12 mouse cellular contexts compared by ENCODE assay signal in the genomic region with DNA sequence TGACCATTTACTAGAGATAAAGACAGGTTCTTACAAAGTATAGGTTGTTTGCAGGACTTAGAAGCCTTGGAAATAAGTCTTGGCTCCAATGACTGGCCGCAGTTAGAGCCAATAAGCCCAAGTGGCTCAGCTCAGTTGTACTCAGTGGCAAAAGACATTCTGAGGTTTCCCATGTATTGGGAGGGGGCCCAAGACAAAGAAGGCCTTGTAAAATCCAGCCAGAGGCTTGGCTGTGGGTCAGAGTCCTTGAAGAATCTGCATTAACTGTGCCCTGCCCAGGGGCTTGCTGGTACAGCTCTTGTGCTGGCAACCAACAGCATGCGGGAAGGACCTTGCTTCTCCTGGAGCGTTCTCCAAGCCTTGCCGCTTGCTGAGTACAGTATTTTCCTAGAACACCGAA.
DNase-seq lines count a peak whose midpoint lies in the region; ATAC-seq lines count a peak whose summit lies in the region.
"Had no signal": no experiment of that assay in that cellular context is flagged by ENCODE, and none has a peak within 500 bp of the region (broad histone marks: within the 10 kb centered on the region; RNA-seq: fewer than 3 reads in every experiment).

No protein-coding gene starts in this region.

- H3K9ac ChIP-seq in midbrain, embryonic 14.5 days (replicated peaks; ENCODE audit: low read length): no peak overlapping the region
- H3K9ac ChIP-seq in midbrain, embryonic 11.5 days (ENCODE audit: low read length): no peak overlapping the region
- H3K9ac ChIP-seq in neural tube, embryonic 15.5 days (replicated peaks): no peak overlapping the region
- H3K9ac ChIP-seq: liver, embryonic 12.5 days had no signal

- H3K4me2 ChIP-seq in midbrain, embryonic 14.5 days (ENCODE audit: low read length): no peak overlapping the region
- H3K4me2 ChIP-seq in midbrain, embryonic 11.5 days: no peak overlapping the region
- no peak overlapping the region for H3K4me2 ChIP-seq in neural tube, embryonic 15.5 days
- H3K4me2 ChIP-seq: liver, embryonic 12.5 days had no signal

- peak; percentile 36 for ATAC-seq in frontal cortex, adult (ENCODE audit: low TSS enrichment)
- ATAC-seq in midbrain, embryonic 14.5 days (ENCODE audit: low FRiP score, low TSS enrichment): peak; percentile 35; the same call in 1 of the 2 replicates
- no peak for ATAC-seq in midbrain, embryonic 11.5 days (ENCODE audit: low FRiP score)
- ATAC-seq in neural tube, embryonic 15.5 days (ENCODE audit: low FRiP score): peak; percentile 76; the same call in 1 of the 2 replicates
- ATAC-seq: liver, embryonic 12.5 days had no signal

- no peak for DNase-seq in frontal cortex, postnatal 25 days (ENCODE audit: low spot score in 2 of 2)
- peak; percentile 9 for DNase-seq in midbrain, embryonic 14.5 days
- no peak for DNase-seq in midbrain, embryonic 11.5 days (ENCODE audit: low spot score, missing footprints)
- DNase-seq in frontal cortex, postnatal 10 days (ENCODE audit: low spot score in 2 of 2): peak; percentile 46 to 69
- no peak for DNase-seq in kidney, adult 8-10 months
- DNase-seq in lung, postnatal 14 days: no peak
- DNase-seq: embryo, embryonic 11 days; lung, postnatal 36 days had no signal

- H3K4me3 ChIP-seq in midbrain, embryonic 14.5 days (replicated peaks; ENCODE audit: low read depth, low read length): no peak overlapping the region
- H3K4me3 ChIP-seq in midbrain, embryonic 11.5 days (ENCODE audit: low read depth, low read length): no peak overlapping the region
- H3K4me3 ChIP-seq in neural tube, embryonic 15.5 days (replicated peaks): no peak overlapping the region
- H3K4me3 ChIP-seq: liver, embryonic 12.5 days had no signal

- WGBS in midbrain, embryonic 14.5 days: 92% methylated on average over 5 of the region's 5 CpGs
- 92% methylated on average over 5 of the region's 5 CpGs for WGBS in midbrain, embryonic 11.5 days
- 89% methylated on average over 5 of the region's 5 CpGs for WGBS in neural tube, embryonic 15.5 days

- no peaks in the 10 kb centered on the region for H3K4me1 ChIP-seq in midbrain, embryonic 14.5 days (ENCODE audit: control insufficient read depth, insufficient read depth, low read length)
- H3K4me1 ChIP-seq in midbrain, embryonic 11.5 days (ENCODE audit: control insufficient read depth, insufficient read depth, low read length): no peaks in the 10 kb centered on the region
- H3K4me1 ChIP-seq in neural tube, embryonic 15.5 days: no peaks in the 10 kb centered on the region

- H3K36me3 ChIP-seq in midbrain, embryonic 14.5 days (ENCODE audit: control insufficient read depth, insufficient read depth, low read length): no peaks in the 10 kb centered on the region
- no peaks in the 10 kb centered on the region for H3K36me3 ChIP-seq in midbrain, embryonic 11.5 days (ENCODE audit: control insufficient read depth, insufficient read depth, low read length)
- H3K36me3 ChIP-seq in neural tube, embryonic 15.5 days: no peaks in the 10 kb centered on the region
- H3K36me3 ChIP-seq: liver, embryonic 12.5 days had no signal

- H3K9me3 ChIP-seq in midbrain, embryonic 14.5 days (ENCODE audit: control insufficient read depth, low read length): no peaks in the 10 kb centered on the region
- no peaks in the 10 kb centered on the region for H3K9me3 ChIP-seq in midbrain, embryonic 11.5 days (ENCODE audit: control insufficient read depth, low read length)
- H3K9me3 ChIP-seq in neural tube, embryonic 15.5 days (replicated peaks): no peaks in the 10 kb centered on the region
- H3K9me3 ChIP-seq: liver, embryonic 12.5 days had no signal

- no peak overlapping the region for H3K27ac ChIP-seq in midbrain, embryonic 14.5 days (replicated peaks; ENCODE audit: low read depth, low read length)
- H3K27ac ChIP-seq in midbrain, embryonic 11.5 days (ENCODE audit: low read depth, low read length): no peak overlapping the region
- H3K27ac ChIP-seq in neural tube, embryonic 15.5 days (replicated peaks): peak overlapping the region; percentile 33; the same call in 1 of the 2 replicates
- H3K27ac ChIP-seq: liver, embryonic 12.5 days; stomach, postnatal 0 days had no signal

- H3K27me3 ChIP-seq in midbrain, embryonic 14.5 days (ENCODE audit: control insufficient read depth, insufficient read depth, low read length): no peaks in the 10 kb centered on the region
- H3K27me3 ChIP-seq in midbrain, embryonic 11.5 days (ENCODE audit: control insufficient read depth, insufficient read depth, low read length): no peaks in the 10 kb centered on the region
- H3K27me3 ChIP-seq in neural tube, embryonic 15.5 days (replicated peaks): no peaks in the 10 kb centered on the region
- H3K27me3 ChIP-seq: liver, embryonic 12.5 days had no signal

Comparison
In these comparisons a context has a peak if more than half of its experiments do, and no peak if none do; other contexts are left out.
1. DNase-seq: peak in midbrain, embryonic 14.5 days (single experiment) and frontal cortex, postnatal 10 days (2 of 2); none in frontal cortex, postnatal 25 days (0 of 2), midbrain, embryonic 11.5 days (single experiment), kidney, adult 8-10 months (0 of 2) and lung, postnatal 14 days (single experiment).